Mouse (Mus musculus) testis, adult 2 months (tissue): ENCODE data around the gene Fbxo31.

Experiments
- CTCF ChIP-seq: fragments of 200-500 bp; IDR thresholded peaks from 2 replicates; pipeline ENCODE4 v1.5.1; 2012; ENCODE audit warnings: low read depth, mild to moderate bottlenecking, inconsistent platforms, low read length, moderate library complexity; ENCODE audit not compliant: control insufficient read depth, insufficient read depth, insufficient replicate concordance
- POLR2A ChIP-seq: fragments of 200-500 bp; IDR thresholded peaks from 2 replicates; pipeline ENCODE4 v1.6.1; 2012; ENCODE audit warnings: low read depth, mild to moderate bottlenecking, inconsistent platforms, low read length, moderate library complexity; ENCODE audit not compliant: control insufficient read depth

- no peak for TF ChIP-seq CTCF
- no peak; the same call in 1 of the 2 replicates for TF ChIP-seq POLR2A
These were observed 593 bp downstream of the Fbxo31 start for GRCm38 (mm10) chr8:121577751-121578675.
